ENCODE assay signal across 23 mouse cellular contexts in genomic region chr10:6967588-6968242, GRCm38 (mm10).
DNase-seq lines count a peak whose midpoint lies in the region; ATAC-seq and TF ChIP-seq lines count a peak whose summit lies in the region.
"Had no signal": no experiment of that assay in that cellular context is flagged by ENCODE, and none has a peak within 500 bp of the region (broad histone marks: within the 10 kb centered on the region; RNA-seq: fewer than 3 reads in every experiment).

No protein-coding gene starts in this region.

- no peak overlapping the region for H3K4me3 ChIP-seq in forebrain, embryonic 12.5 days (replicated peaks)
- no peak overlapping the region for H3K4me3 ChIP-seq in forebrain, postnatal 0 days (ENCODE audit: low read depth, low read length)
- H3K4me3 ChIP-seq in midbrain, embryonic 11.5 days (ENCODE audit: low read depth, low read length) = no peak overlapping the region
- H3K4me3 ChIP-seq in midbrain, embryonic 10.5 days = no peak overlapping the region
- no peak overlapping the region for H3K4me3 ChIP-seq in midbrain, embryonic 13.5 days (replicated peaks)
- H3K4me3 ChIP-seq: heart, adult 2 months; heart, embryonic 12.5 days; kidney, embryonic 15.5 days; limb, embryonic 12.5 days; liver, embryonic 15.5 days had no signal

- H3K4me2 ChIP-seq in forebrain, embryonic 12.5 days = no peak overlapping the region
- H3K4me2 ChIP-seq in forebrain, postnatal 0 days (ENCODE audit: low read depth) = no peak overlapping the region
- H3K4me2 ChIP-seq in midbrain, embryonic 11.5 days = no peak overlapping the region
- H3K4me2 ChIP-seq in midbrain, embryonic 13.5 days (replicated peaks) = no peak overlapping the region
- H3K4me2 ChIP-seq: heart, embryonic 12.5 days; kidney, embryonic 15.5 days; limb, embryonic 12.5 days; liver, embryonic 15.5 days; lung, embryonic 14.5 days had no signal

- WGBS in forebrain, embryonic 12.5 days = 84% methylated on average over 8 of the region's 8 CpGs
- WGBS in forebrain, postnatal 0 days = 74% methylated on average over 8 of the region's 8 CpGs
- WGBS in midbrain, embryonic 11.5 days = 86% methylated on average over 8 of the region's 8 CpGs
- 88% methylated on average over 8 of the region's 8 CpGs for WGBS in midbrain, embryonic 10.5 days
- 77% methylated on average over 8 of the region's 8 CpGs for WGBS in midbrain, embryonic 13.5 days

- H3K36me3 ChIP-seq in forebrain, embryonic 12.5 days (replicated peaks) = no peaks in the 10 kb centered on the region
- H3K36me3 ChIP-seq in forebrain, postnatal 0 days (ENCODE audit: insufficient read depth) = no peaks in the 10 kb centered on the region
- no peaks in the 10 kb centered on the region for H3K36me3 ChIP-seq in midbrain, embryonic 11.5 days (ENCODE audit: control insufficient read depth, insufficient read depth, low read length)
- H3K36me3 ChIP-seq in midbrain, embryonic 10.5 days = no peaks in the 10 kb centered on the region
- no peaks in the 10 kb centered on the region for H3K36me3 ChIP-seq in midbrain, embryonic 13.5 days
- H3K36me3 ChIP-seq: heart, embryonic 12.5 days; kidney, embryonic 15.5 days; limb, embryonic 12.5 days; liver, embryonic 15.5 days had no signal

- H3K27me3 ChIP-seq in forebrain, embryonic 12.5 days = no peaks in the 10 kb centered on the region
- H3K27me3 ChIP-seq in forebrain, postnatal 0 days (ENCODE audit: insufficient read depth, low read length) = no peaks in the 10 kb centered on the region
- H3K27me3 ChIP-seq in midbrain, embryonic 11.5 days (ENCODE audit: control insufficient read depth, insufficient read depth, low read length) = no peaks in the 10 kb centered on the region
- H3K27me3 ChIP-seq in midbrain, embryonic 10.5 days (ENCODE audit: low read depth, poor library complexity, severe bottlenecking) = no peaks in the 10 kb centered on the region
- H3K27me3 ChIP-seq in midbrain, embryonic 13.5 days = no peaks in the 10 kb centered on the region
- H3K27me3 ChIP-seq: CH12.LX; heart, embryonic 12.5 days; kidney, embryonic 15.5 days; limb, embryonic 12.5 days; liver, embryonic 15.5 days had no signal

- DNase-seq in forebrain, postnatal 0 days = no peak
- DNase-seq in midbrain, embryonic 11.5 days (ENCODE audit: low spot score, missing footprints) = no peak
- no peak for DNase-seq in midbrain, embryonic 10.5 days (ENCODE audit: low spot score)
- DNase-seq in adrenal gland, postnatal 14 days = no peak
- DNase-seq in T-cell, adult 2 months (ENCODE audit: low spot score) = no peak
- DNase-seq: adrenal gland, adult 8-10 months; heart, adult 2 months; heart, postnatal 4 days; kidney, adult 18-20 months; kidney, postnatal 25 days; lung, postnatal 14 days; right cerebral cortex, postnatal 25 days; spleen, adult 18-20 months; thymus, postnatal 14 days had no signal

- 0 out of 2 replicates have a peak overlapping the region, but pooled peaks have one; percentile 19 for H3K27ac ChIP-seq in forebrain, embryonic 12.5 days
- H3K27ac ChIP-seq in forebrain, postnatal 0 days (ENCODE audit: low read depth, low read length) = no peak overlapping the region
- H3K27ac ChIP-seq in midbrain, embryonic 11.5 days (ENCODE audit: low read depth, low read length) = no peak overlapping the region
- no peak overlapping the region for H3K27ac ChIP-seq in midbrain, embryonic 10.5 days (replicated peaks)
- H3K27ac ChIP-seq in midbrain, embryonic 13.5 days = no peak overlapping the region
- H3K27ac ChIP-seq: heart, adult 2 months; kidney, embryonic 15.5 days; limb, embryonic 12.5 days; liver, embryonic 15.5 days had no signal

- TF ChIP-seq CTCF in forebrain, postnatal 0 days (IDR thresholded peaks at IDR 0.05; ENCODE audit: low read depth) = no peak

- H3K9ac ChIP-seq in forebrain, embryonic 12.5 days = no peak overlapping the region
- H3K9ac ChIP-seq in forebrain, postnatal 0 days = no peak overlapping the region
- no peak overlapping the region for H3K9ac ChIP-seq in midbrain, embryonic 11.5 days (ENCODE audit: low read length)
- no peak overlapping the region for H3K9ac ChIP-seq in midbrain, embryonic 13.5 days (replicated peaks)
- H3K9ac ChIP-seq: heart, embryonic 12.5 days; kidney, embryonic 15.5 days; limb, embryonic 12.5 days; liver, embryonic 15.5 days; lung, embryonic 14.5 days had no signal

- no peaks in the 10 kb centered on the region for H3K9me3 ChIP-seq in forebrain, embryonic 12.5 days
- H3K9me3 ChIP-seq in forebrain, postnatal 0 days (ENCODE audit: low read length) = no peaks in the 10 kb centered on the region
- H3K9me3 ChIP-seq in midbrain, embryonic 11.5 days (ENCODE audit: control insufficient read depth, low read length) = no peaks in the 10 kb centered on the region
- H3K9me3 ChIP-seq in midbrain, embryonic 10.5 days (replicated peaks) = no peaks in the 10 kb centered on the region
- H3K9me3 ChIP-seq in midbrain, embryonic 13.5 days = no peaks in the 10 kb centered on the region
- H3K9me3 ChIP-seq: heart, embryonic 12.5 days; kidney, embryonic 15.5 days; limb, embryonic 12.5 days; liver, embryonic 15.5 days had no signal

- no peak for ATAC-seq in forebrain, embryonic 12.5 days (ENCODE audit: low FRiP score)
- no peak for ATAC-seq in forebrain, postnatal 0 days
- peak; percentile 30; the same call in 1 of the 2 replicates for ATAC-seq in midbrain, embryonic 11.5 days (ENCODE audit: low FRiP score)
- peak; percentile 58; the same call in 1 of the 2 replicates for ATAC-seq in midbrain, embryonic 13.5 days
- ATAC-seq: forebrain, embryonic 14.5 days had no signal

- H3K4me1 ChIP-seq in forebrain, embryonic 12.5 days = no peaks in the 10 kb centered on the region
- no peaks in the 10 kb centered on the region for H3K4me1 ChIP-seq in forebrain, postnatal 0 days (ENCODE audit: insufficient read depth)
- no peaks in the 10 kb centered on the region for H3K4me1 ChIP-seq in midbrain, embryonic 11.5 days (ENCODE audit: control insufficient read depth, insufficient read depth, low read length)
- H3K4me1 ChIP-seq in midbrain, embryonic 10.5 days = no peaks in the 10 kb centered on the region
- no peaks in the 10 kb centered on the region for H3K4me1 ChIP-seq in midbrain, embryonic 13.5 days (replicated peaks)
- H3K4me1 ChIP-seq: heart, embryonic 12.5 days; kidney, embryonic 15.5 days; limb, embryonic 12.5 days; liver, embryonic 15.5 days had no signal

Comparison
In these comparisons a context has a peak if more than half of its experiments do, and no peak if none do; other contexts are left out.
1. ATAC-seq: peak in midbrain, embryonic 11.5 days (single experiment) and midbrain, embryonic 13.5 days (single experiment); none in forebrain, embryonic 12.5 days (single experiment) and forebrain, postnatal 0 days (single experiment).